25 mouse cellular contexts compared by ENCODE assay signal in genomic region chr2:124126853-124127252, GRCm38 (mm10). TPM values are rescaled to one million over a fixed set of nuclear protein-coding genes. Genes with fewer than 3 reads are reported as not detected.
DNase-seq lines count a peak whose midpoint lies in the region; ATAC-seq lines count a peak whose summit lies in the region.
"Had no signal": no experiment of that assay in that cellular context is flagged by ENCODE, and none has a peak within 500 bp of the region (broad histone marks: within the 10 kb centered on the region; RNA-seq: fewer than 3 reads in every experiment).

No protein-coding gene starts in this region.

- ATAC-seq in frontal cortex, adult (ENCODE audit: low TSS enrichment): peak; percentile 97
- 0 out of 2 replicates have a peak, but pooled peaks have one; percentile 9 for ATAC-seq in heart, embryonic 14.5 days (ENCODE audit: insufficient number of reproducible peaks, insufficient read depth, low FRiP score, low read depth)
- peak; percentile 64; the same call in 1 of the 2 replicates for ATAC-seq in lung, embryonic 15.5 days (ENCODE audit: borderline replicate concordance, extremely low read depth, low FRiP score, low TSS enrichment)
- ATAC-seq: activated CD4-positive, CD25-positive, alpha-beta regulatory T cell, adult 4 months; forebrain, postnatal 0 days; liver, embryonic 12.5 days had no signal

- peak overlapping the region; percentile 14 for H3K4me2 ChIP-seq in heart, embryonic 14.5 days (ENCODE audit: low read length)
- H3K4me2 ChIP-seq in lung, embryonic 15.5 days: no peak overlapping the region
- H3K4me2 ChIP-seq: embryonic facial prominence, embryonic 12.5 days; hindbrain, embryonic 15.5 days; limb, embryonic 13.5 days; liver, embryonic 12.5 days; midbrain, embryonic 12.5 days had no signal

- H3K36me3 ChIP-seq in heart, embryonic 14.5 days (ENCODE audit: control insufficient read depth, insufficient read depth, low read length): no peaks in the 10 kb centered on the region
- no peaks in the 10 kb centered on the region for H3K36me3 ChIP-seq in lung, embryonic 15.5 days
- H3K36me3 ChIP-seq: embryonic facial prominence, embryonic 12.5 days; hindbrain, embryonic 15.5 days; limb, embryonic 13.5 days; liver, embryonic 12.5 days; midbrain, embryonic 12.5 days had no signal

- no peaks in the 10 kb centered on the region for H3K27me3 ChIP-seq in heart, embryonic 14.5 days (ENCODE audit: control insufficient read depth, insufficient read depth, low read length)
- H3K27me3 ChIP-seq in lung, embryonic 15.5 days: no peaks in the 10 kb centered on the region
- H3K27me3 ChIP-seq: embryonic facial prominence, embryonic 12.5 days; hindbrain, embryonic 15.5 days; limb, embryonic 13.5 days; liver, embryonic 12.5 days; midbrain, embryonic 12.5 days had no signal

- H3K4me1 ChIP-seq in heart, embryonic 14.5 days (ENCODE audit: control insufficient read depth in 2 of 2, insufficient read depth in 2 of 2, low read length in 2 of 2): peaks cover 0 to 12% of the 10 kb centered on the region in 2 experiments; a peak in 2 of 4 replicates
- H3K4me1 ChIP-seq in lung, embryonic 15.5 days: peaks cover 4% of the 10 kb centered on the region; the same call in 1 of the 2 replicates
- H3K4me1 ChIP-seq: embryonic facial prominence, embryonic 12.5 days; hindbrain, embryonic 15.5 days; limb, embryonic 13.5 days; liver, embryonic 12.5 days; midbrain, embryonic 12.5 days had no signal

- no peak overlapping the region for H3K9ac ChIP-seq in heart, embryonic 14.5 days (ENCODE audit: low read length)
- no peak overlapping the region for H3K9ac ChIP-seq in lung, embryonic 15.5 days
- H3K9ac ChIP-seq: embryonic facial prominence, embryonic 12.5 days; forebrain, postnatal 0 days; hindbrain, embryonic 15.5 days; limb, embryonic 13.5 days; liver, embryonic 12.5 days; midbrain, embryonic 12.5 days had no signal

- H3K4me3 ChIP-seq in heart, embryonic 14.5 days (ENCODE audit: control insufficient read depth in 1 of 2, insufficient read depth in 1 of 2, low read depth in 1 of 2, low read length in 2 of 2): no peak overlapping the region
- H3K4me3 ChIP-seq in lung, embryonic 15.5 days: no peak overlapping the region
- H3K4me3 ChIP-seq: embryonic facial prominence, embryonic 12.5 days; hindbrain, embryonic 15.5 days; limb, embryonic 13.5 days; liver, embryonic 12.5 days; midbrain, embryonic 12.5 days had no signal

- 14% methylated on average over 3 of the region's 3 CpGs for WGBS in heart, embryonic 14.5 days
- WGBS in lung, embryonic 15.5 days: 20% methylated on average over 3 of the region's 3 CpGs

- H3K27ac ChIP-seq in heart, embryonic 14.5 days (replicated peaks in 1 of 2; ENCODE audit: control insufficient read depth in 1 of 2, insufficient read depth in 1 of 2, low read depth in 2 of 2, low read length in 2 of 2): peak overlapping the region; percentile 70 to 72
- H3K27ac ChIP-seq in lung, embryonic 15.5 days: no peak overlapping the region
- H3K27ac ChIP-seq: embryonic facial prominence, embryonic 12.5 days; hindbrain, embryonic 15.5 days; kidney, postnatal 0 days; limb, embryonic 13.5 days; liver, embryonic 12.5 days; midbrain, embryonic 12.5 days had no signal

- H3K9me3 ChIP-seq in heart, embryonic 14.5 days (ENCODE audit: control insufficient read depth, low read length): no peaks in the 10 kb centered on the region
- H3K9me3 ChIP-seq in lung, embryonic 15.5 days: no peaks in the 10 kb centered on the region
- H3K9me3 ChIP-seq: embryonic facial prominence, embryonic 12.5 days; hindbrain, embryonic 15.5 days; limb, embryonic 13.5 days; liver, embryonic 12.5 days; midbrain, embryonic 12.5 days had no signal

- DNase-seq in frontal cortex, postnatal 14 days (ENCODE audit: low spot score in 2 of 2): no peak
- DNase-seq in heart, postnatal 4 days: no peak
- DNase-seq in lung, postnatal 25 days (ENCODE audit: low spot score): no peak
- peak; percentile 17 to 39 for DNase-seq in left cerebral cortex, postnatal 36 days (ENCODE audit: low spot score in 2 of 2)
- DNase-seq: adrenal gland, postnatal 10 days; cerebellum, adult 2 months; cerebellum, postnatal 25 days; forebrain, postnatal 0 days; kidney, adult 2 months; layer of hippocampus, adult 9-11 months; lung, adult 18-20 months; thymus, postnatal 25 days had no signal

- intact Hi-C loops in left cerebral cortex, postnatal 36 days (cut with DNase I): no loop called here

RNA-seq across cellular contexts. Expression of gene Sema6d, which starts 37.1 kb away (rescaled TPM):
- polyA plus RNA-seq in heart, embryonic 14.5 days (2014; fragmentation: Nextera tagmentation; extraction: Ambion mirVana): 27.7 and 29.1 TPM in 2 replicates
- total RNA-seq in heart, postnatal 4 days (2021): 10 to 100 TPM; 42.9 to 46.6 TPM
- polyA plus RNA-seq in lung, embryonic 15.5 days (2015; fragmentation: Nextera tagmentation; extraction: Ambion mirVana): 17.8 and 19.6 TPM in 2 replicates
- 10 to 100 TPM; 43.6 to 51.6 TPM for total RNA-seq in left cerebral cortex, postnatal 36 days (2021)
- total RNA-seq: hematopoietic stem cell, adult 5-6 weeks; monocyte, adult 5-6 weeks; neutrophil, adult 5-6 weeks had no signal

Comparison
In these comparisons a context has a peak if more than half of its experiments do, and no peak if none do; other contexts are left out.
1. ATAC-seq: peak in every context shown above with its lines; median percentile 97 in frontal cortex, adult; 64 in lung, embryonic 15.5 days; 9 in heart, embryonic 14.5 days.
2. DNase-seq: peak in left cerebral cortex, postnatal 36 days (2 of 2); none in frontal cortex, postnatal 14 days (0 of 2), heart, postnatal 4 days (single experiment) and lung, postnatal 25 days (single experiment).